Mouse (Mus musculus): Measurements from ENCODE around the gene Ccn1.

The Ccn1 gene

DNA sequence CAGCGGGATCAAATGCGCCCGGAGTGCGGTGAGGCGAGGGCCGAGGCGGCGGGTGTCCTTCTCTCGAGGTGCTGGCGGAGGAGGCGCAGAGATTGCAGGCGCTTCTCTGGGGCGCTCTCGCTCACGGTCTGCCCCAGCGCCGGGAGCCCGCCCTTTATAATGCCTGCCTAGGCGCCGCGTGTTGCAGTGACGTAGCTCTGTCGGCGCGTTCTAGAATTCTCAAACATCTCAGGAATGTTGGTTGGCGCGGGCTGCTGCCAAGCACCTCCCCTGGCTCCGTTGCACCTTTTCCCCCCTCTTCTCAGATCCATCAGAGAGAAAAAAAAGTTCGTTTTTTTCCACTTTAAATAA lies at the start of gene Ccn1:
Ccn1 (minus strand) TSS at position 130 of the 351 bp plus-strand sequence.
- DNase-seq (ENCODE audit: low spot score in 2 of 2) = no peak

DNA sequence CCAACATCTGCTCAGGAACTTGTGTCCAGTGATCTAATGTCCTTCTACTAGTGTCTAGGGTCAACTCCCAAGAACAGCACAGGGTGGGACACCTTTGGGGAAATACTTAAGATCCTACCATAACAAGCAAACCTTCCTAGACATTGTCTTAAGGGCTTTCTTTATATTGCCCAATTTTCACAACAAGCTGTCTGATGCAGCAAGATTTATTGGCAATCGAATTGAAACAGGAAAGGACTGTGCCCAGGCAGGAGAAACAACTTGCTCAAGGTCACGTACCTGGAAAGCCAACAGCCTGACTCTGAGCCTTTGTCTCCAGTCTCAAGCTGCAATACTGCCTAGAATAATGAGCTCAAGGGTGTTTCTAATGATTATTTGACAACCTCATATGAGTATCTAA lies 43.6 kb upstream of the Ccn1 start:
- no peak for DNase-seq (ENCODE audit: low spot score in 2 of 2)

DNA sequence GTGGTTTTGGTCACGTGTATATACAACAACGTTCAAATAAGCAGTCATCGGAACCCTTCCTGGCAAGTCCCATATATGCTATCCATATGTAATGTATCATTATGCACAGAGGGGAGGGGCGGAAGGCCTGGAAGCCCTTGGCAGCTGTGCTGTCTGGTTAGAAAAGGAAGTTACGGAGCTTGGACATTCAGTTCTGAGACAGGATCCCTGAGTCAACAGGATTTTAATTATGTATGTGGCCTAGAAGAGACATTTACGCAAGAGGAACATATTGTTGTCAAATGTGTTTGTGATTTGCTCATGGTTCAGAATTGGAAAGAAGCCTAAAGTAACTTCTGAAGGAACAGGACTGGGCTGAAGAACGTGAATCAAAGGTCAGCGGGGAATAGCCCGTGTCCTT lies 42.3 kb upstream of the Ccn1 start:
- DNase-seq (ENCODE audit: low spot score in 2 of 2) = no peak

DNA sequence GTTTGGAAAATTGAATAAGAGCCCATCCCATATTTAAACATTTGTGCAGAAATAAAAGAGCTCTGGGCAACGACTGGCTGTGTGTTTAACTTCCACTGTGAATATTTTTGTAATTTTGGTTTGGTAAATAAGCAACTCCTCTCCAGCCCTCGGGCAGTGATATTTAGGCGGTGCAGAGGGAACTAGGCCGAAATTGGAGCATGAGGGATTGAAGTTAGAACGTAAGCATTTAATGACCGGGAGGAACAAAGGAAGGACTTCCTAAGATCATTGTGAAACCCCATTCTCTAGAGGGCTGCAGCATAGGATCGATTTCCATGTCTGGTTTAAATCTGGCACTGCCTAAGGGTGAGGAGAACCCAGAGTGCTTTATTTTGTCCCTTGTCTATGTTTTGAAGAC lies 41.6 kb upstream of the Ccn1 start:
- no peak for DNase-seq (ENCODE audit: low spot score in 2 of 2)

DNA sequence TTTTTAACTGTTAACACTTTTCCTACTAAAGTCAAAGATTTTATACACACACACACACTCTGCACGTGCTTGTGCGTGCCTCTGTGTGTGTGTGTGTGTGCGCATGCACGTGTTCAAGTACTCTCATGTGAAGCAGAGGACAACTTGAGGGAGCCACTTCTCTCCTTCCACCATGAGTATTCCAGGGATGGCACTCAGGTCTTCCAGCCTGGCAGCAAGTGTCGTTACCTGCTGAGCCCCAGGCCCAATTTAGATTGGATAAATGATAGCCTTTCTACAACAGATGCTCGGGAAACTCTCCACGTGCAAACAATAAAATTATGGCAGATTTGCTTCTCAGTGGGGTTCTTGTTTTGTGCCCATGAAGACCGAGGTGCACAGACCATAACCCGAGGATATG lies 39.5 kb upstream of the Ccn1 start:
- DNase-seq (ENCODE audit: low spot score in 2 of 2) = no peak

DNA sequence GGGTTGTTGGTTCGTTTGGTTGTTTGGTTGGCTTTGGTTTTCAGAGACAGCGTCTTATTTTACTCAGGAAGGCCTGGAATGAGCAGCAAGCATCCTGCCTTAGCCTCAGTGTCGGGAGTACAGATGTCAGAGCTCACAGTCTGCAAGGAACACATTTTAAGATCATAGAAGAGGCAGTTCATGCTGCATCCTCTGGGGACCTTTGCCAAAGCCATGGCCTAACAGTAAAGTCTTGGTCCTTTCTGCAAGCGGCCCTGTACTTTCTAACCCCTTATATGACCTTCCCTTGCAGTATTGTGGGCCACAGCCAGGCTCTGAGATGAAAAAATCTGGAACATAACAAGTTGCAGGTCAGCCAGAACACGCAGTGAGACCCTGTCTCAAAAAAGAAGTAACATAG lies 38.1 kb upstream of the Ccn1 start:
- no peak for DNase-seq (ENCODE audit: low spot score in 2 of 2)

DNA sequence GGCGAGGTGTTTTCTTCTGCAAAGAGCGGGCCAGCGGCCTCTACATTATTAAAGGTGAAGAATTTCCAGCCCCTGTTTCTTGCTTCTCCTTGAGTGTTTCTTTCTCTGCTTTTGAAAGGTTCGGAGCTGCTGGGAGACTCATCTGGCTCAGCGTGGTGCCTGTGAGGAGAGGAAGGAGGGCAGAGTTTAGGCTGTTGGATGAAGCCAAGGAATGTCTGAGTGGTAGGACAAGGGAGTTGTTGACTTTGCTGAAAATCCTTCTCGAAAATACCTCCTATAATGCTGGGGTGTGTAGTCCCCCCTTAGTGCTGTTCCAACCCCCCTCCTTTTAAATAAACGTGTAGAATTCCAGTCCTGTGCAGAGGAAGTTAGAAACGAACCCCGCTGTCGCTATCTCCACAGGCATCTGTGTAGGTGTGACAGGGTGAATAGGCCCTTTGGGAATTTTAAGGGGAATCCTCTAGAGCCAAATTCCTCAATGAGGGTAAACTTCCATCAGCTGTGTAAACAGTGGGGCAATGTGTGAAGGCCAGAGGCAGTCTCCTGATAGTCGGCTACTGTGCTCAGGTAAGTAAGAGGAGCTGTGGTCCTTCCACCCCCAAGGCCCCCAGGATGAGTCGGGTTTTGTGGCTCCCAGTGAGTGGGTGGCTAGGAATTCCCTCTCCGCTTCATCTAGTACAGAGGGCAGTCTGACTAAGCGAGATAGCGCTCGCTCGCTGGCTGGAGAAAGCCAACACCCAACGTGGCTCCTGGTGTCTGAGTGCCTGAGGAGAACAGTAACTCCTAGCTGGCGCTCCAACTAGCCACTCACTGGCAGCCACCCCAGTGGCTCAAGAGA lies 35.0 kb upstream of the Ccn1 start:
- no peak for DNase-seq (ENCODE audit: low spot score in 2 of 2)

DNA sequence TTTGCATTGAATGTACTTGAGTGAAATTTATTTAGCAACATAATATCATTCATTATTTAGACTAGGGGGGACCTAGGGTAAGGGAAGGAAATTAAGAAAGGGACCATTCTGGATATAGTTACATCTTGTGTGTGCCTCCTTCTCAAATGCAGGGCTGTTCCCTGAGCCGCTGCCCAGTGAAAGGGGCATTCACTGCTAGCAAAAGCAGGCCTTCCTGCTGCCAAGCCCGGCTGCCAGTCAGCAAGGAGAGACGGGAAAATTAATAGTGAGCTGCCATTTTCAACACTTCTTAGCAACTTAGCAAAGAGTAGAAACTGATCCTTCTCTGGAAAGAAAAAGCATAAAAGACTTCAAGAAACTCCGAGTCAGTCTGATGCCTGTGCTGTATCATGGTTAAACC lies 34.4 kb upstream of the Ccn1 start:
- no peak for DNase-seq (ENCODE audit: low spot score in 2 of 2)

DNA sequence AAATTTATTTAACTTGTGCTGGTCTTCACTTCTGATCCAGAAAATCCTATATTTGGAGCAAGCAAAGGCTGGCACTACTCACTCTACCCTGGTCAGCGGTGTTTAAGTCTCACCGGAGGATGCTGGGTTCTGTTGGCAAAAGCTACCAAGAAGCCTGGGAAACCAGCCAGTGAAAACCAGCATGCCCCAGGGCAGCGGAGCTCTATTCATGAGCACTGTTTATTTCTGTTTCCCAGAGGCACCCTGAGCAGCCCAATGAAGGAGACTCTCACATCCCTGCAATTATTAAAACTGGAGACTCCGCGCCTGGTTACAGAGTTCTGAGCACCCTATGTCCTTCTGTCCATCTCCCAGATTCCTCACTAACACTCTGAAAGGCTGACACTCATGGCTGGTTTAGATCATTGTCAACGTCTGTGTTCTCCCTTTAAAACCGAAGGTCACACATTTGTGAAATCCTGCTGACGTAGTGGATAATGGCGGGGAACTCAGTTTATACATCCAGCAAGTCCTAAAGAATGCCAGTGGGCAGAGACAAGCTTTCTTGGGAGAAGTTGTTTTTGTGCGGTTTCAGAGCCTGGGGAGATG lies 31.7 kb upstream of the Ccn1 start:
- no peak for DNase-seq (ENCODE audit: low spot score in 2 of 2)

DNA sequence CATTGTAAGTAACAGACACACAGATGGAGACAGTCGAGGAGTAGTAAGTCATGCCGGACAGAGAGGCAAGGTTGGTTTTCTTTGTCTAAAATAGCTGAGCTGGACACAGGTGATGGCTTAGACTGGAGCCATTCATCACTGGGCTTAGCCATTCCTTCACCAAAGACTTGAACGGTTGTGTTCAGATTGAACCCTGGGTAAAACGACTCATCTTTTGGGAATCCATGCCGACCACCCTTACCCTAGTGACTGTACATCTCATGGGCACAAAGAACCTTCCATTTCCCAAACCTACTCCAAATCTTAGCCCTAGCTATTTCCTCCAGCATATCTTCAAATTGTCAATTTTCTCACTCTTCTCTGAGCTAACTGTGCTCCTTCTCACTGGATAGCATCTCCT lies 30.9 kb upstream of the Ccn1 start:
- no peak for DNase-seq (ENCODE audit: low spot score in 2 of 2)

DNA sequence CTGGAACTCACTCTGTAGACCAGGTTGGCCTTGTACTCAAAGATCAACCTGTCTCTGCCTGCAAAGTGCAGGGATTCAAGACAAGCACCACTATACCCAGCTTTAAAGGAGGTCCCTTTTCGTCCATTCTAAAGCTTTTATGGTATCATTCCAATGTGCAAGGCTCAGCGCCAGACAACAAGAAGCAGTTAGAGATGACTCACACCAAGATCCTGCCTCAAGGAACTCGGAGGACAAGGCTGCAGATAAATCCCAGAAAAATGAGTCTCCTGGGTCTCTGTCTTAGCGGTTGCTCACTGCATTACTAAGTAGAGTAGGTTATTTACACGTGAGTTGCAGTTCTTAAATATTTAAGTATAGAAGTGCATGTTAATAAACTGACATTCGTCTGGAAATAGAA lies 26.4 kb upstream of the Ccn1 start:
- DNase-seq (ENCODE audit: low spot score in 2 of 2) = no peak

DNA sequence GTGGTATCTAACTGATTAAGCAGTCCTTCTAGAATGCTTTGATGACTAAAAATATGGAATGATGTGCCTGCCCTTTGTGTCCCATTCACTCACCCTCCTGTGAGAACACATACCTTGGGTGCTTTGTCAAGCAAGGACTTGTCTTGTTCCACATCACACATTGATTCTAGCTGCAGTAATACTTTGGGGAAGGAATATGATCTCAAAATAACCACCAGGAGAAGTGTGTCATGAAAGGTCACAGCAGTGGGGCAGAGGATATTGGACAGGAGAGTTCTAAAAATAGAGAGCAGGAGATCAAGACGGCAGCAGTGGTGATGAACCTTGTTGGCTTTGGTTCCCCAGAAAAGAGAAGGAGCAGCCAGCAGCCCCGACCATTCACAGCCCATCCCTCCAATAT lies 25.0 kb upstream of the Ccn1 start:
- DNase-seq (ENCODE audit: low spot score in 2 of 2) = no peak

DNA sequence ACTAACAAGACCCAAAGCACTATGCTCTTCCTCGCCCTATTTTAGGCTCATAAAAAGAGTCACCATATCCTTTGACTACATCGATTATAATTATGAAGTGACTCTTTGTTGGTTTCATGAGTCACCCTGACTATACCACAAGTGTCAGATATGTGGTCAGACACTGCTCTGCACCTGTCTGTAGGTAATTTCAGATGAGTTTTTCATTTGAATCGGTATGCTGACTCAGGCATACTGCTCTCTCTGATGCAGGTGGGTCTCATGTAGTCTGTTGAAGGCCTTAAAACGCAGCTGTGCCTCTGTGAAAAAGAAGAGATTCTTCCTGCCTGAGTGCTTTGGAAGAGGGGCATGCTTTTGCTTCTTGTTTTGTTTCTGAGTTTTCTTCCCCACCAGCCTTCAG lies 16.6 kb upstream of the Ccn1 start:
- no peak for DNase-seq (ENCODE audit: low spot score in 2 of 2)

DNA sequence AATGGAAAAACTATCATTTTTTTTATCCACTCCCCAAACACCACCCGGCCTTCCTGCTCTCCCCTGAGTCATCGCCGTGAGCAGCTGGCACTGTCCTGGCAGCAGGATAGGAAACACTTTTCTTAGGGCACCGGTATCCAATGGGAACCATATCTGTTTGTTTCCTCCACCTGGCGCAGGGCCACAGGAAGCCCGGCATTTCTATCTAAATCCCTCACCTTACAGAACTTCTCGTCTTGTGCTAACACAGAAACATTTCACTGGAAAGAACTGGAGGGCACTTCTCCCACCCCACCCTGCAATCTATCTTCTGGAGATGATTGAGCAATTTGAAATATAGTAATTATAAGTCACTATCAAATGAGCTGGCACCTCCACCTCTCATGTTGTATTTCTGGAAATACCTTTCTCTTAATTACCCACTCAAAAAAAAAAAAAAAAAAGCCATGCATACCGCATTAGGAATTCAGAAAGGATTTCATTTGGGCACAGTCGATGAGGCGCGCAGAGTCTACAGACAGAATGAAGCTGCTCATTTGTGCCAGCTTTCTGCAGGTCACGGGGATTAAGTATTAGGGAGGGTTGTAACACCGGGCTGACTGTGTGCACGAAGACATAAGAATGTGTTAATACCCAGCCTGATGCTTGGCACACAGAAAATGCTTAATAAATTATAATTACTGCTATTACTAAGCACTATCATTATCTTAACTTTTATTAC lies 7.4 kb upstream of the Ccn1 start:
- no peak for DNase-seq (ENCODE audit: low spot score in 2 of 2)

DNA sequence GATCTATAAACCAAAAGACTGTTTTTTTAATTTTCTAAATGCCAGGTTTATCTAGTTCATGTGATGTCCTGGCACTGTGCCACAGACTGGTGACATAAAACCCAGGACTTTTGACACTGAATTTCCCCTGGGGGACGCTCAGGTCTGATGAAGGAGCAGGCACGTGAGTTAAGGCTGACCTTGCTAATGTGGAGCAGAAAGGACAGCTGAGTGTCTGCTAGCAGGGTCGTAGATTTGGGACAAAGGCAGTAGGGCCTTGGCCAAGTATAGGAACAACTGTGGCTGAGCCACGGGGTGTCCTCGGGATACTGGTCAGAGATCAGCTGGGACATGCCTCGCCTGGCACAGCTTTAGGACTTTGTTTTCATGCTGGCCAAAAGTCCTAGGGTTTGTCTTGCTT lies 5.2 kb upstream of the Ccn1 start:
- DNase-seq (ENCODE audit: low spot score in 2 of 2) = no peak

DNA sequence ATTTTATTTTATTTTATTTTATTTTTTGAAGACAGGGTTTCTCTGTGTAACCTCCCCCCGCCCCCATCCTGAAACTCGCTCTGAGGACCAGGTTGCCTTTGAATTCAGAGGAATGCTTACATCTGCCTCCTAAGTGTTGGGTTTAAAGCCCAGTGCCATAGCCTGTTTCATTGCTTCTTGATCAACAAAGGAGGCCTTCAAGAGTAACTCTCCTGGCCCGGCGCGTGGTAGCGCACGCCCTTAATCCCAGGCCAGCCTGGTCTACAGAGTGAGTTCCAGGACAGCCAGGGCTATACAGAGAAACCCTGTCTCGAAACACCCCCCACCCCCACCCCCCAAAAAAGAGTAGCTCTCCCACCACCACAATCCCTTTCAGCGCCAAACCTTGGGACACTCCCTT lies 4.2 kb upstream of the Ccn1 start:
- DNase-seq (ENCODE audit: low spot score in 2 of 2) = no peak

DNA sequence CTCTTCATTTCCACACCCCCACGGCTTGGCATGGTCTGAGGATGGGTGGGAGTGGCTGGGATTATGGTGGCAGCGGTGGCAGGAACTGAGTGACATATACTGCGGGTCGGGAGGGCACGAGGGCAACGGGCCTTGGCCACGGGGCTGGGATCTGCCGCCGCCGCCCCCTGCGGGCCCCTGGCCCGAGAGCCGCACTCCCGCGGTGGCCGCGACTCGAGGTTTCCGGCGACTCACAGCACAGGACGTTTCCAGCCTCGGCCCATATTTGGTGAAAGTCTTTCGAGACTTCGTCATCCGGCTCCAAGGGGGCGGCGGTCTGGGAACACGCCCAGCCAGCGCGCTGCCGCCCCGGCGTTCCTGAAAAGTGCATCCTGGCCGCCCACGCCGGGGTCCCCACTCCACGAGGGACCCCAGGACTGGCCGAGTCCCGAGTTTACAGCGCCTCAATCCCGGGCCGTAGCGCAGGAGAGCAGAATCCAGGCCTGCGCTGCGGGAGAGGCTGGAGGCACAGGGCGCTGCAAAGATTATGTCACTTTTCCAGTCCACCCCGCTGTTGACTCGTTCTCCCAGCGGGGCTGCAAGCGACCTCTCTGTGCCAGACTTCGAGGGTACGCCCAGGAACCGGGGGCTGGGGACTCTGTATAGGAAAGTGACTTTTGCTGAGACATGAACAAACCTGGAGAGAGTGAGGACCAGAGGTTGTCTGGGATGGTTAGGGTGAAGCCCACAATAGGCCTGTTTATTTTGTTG lies 3.6 kb upstream of the Ccn1 start:
- DNase-seq (ENCODE audit: low spot score in 2 of 2) = no peak

DNA sequence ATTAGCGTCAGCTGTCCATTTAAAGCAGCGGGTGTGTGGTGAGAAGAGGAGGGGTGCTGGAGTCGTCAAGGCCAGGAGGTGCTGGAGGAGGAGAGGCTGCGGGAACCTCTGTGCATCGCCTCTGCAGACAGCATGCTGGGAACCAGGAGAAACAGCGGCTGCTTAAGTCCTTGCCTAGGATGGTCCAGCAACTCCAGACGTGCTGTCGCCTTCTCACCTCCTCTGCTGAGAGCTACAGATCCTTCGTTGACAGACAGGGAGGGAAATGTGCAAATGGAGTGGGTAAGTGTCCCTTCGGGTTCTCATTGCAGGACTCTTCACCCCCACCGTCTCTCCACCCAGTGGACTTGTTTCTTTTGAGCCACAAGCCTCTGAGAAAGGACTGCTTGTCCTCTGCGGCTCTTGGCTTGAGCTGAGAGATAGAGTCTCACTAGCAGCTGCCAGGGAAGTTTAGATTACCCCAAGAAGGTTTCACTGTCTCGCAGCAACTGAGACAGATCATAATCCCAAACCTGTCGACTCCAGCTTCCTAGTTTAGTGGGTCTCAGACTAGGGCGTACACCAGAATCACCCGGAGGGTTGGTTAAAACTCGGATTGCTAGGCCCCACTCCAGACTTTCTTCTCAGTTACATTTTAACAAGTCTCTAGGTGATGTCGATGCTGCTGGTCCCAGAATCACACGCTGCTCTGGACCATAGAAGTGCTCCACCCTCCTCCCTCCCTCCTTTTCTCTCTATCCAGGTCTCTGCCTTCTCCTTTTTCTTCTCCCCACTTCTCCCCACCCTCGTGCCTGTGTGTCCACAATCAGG lies 2.7 kb upstream of the Ccn1 start:
- no peak for DNase-seq (ENCODE audit: low spot score in 2 of 2)

DNA sequence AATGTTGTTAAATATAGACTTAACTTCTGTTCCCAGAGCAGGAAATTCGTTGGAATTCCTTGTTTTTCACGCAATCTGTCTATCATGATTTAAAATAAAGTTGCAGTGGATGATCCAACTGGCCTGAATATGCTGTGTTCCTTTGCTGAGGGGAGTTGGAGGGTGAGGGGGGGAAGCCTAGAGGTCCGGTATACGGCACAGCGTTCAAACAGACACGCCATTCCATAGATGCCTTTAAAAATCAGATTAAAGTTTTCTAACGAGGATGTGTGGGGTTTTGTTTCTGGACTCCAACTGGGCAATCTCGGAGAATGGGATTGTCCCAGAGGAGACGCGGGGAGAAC lies 2.2 kb upstream of the Ccn1 start:
- DNase-seq (ENCODE audit: low spot score in 2 of 2) = no peak

DNA sequence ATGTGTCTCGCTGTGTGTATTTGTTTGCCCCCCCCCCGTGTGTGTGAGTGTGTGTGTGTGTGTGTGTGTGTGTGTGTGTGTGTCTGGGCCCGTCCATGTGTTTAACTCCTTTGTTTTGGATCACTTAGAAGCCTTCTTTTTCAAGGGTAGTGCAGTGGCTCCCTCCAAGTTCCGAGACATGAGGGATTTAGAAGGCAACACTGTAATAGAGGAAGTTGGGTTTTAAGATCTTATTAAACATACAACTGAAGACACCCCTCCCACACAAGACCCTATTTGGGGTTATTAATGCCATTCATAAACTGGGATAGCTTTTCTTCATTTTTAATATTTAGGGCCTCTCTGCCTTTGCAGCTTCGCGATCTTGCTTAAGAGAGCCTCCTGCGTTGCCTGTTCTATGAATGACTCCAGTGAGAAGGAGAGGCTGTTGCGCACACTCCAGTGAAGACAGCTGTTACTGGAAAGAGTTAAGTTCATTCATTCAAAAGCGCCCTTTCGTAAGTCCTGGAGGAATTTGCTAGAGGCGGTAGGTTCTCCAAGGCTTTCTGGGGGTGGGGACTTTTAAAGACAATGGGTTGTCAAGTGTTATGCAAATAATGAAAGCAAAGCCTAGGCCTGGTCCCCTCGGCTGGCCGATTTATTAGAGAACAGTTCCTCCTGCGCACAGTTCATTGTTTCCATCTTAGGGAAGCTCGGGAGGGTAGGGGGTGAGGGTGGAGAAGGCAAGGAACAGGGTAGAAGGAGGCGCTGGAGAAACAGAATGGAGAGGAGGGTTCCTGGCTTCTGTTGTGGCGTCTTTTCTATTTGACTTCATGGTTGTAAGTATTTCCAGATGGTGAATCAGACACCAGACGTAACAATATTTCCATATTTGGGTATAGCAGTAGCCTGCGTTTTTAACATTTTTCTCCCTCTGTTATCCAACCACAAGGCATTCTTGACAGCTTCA lies 1.5 kb upstream of the Ccn1 start:
- no peak for DNase-seq (ENCODE audit: low spot score in 2 of 2)
